Mouse (Mus musculus): ENCODE results near the gene Thumpd3. TPM values are rescaled to one million over a fixed set of nuclear protein-coding genes. Genes with fewer than 3 reads are reported as not detected.

Gene Thumpd3
- total and polyA plus RNA-seq, 3 experiments, result 74.8 to 158 (median 89.1) TPM

GRCm38 (mm10) chr6:113000666-113001287 is 45.2 kb upstream of the Thumpd3 start (continued):
- TF ChIP-seq EP300 (IDR thresholded peaks at IDR 0.05; ENCODE audit: low read depth in 1 of 2, low read length in 2 of 2) (no peak), MEF2A (IDR thresholded peaks at IDR 0.05; ENCODE audit: extremely low read depth, insufficient replicate concordance, low read depth, low read length, poor library complexity, severe bottlenecking) (no peak), KAT2A (conservative IDR thresholded peaks at IDR 0.05; ENCODE audit: low read depth, low read length) (no peak; the same call in 1 of the 2 replicates), ELF1 (IDR thresholded peaks at IDR 0.05; ENCODE audit: low read depth, low read length) (no peak), ZNF384 (IDR thresholded peaks at IDR 0.05; ENCODE audit: low read depth, low read length) (no peak), USF1 (IDR thresholded peaks at IDR 0.05; ENCODE audit: low read depth, low read length) (no peak), MAX (IDR thresholded peaks at IDR 0.05; ENCODE audit: low read length) (0 out of 2 replicates have a peak, but pooled peaks have one; percentile 29), SIN3A (IDR thresholded peaks at IDR 0.05; ENCODE audit: low read length) (no peak; the same call in 1 of the 2 replicates), BHLHE40 (IDR thresholded peaks at IDR 0.05; ENCODE audit: borderline replicate concordance, low read depth, low read length) (no peak), MAZ (IDR thresholded peaks at IDR 0.05; ENCODE audit: low read depth, low read length) (peak; percentile 94), ETS1 (IDR thresholded peaks at IDR 0.05; ENCODE audit: low read depth, low read length) (no peak), E2F4 (IDR thresholded peaks at IDR 0.05; ENCODE audit: borderline replicate concordance, low read depth, low read length) (no peak), CHD1 (IDR thresholded peaks at IDR 0.05; ENCODE audit: low read depth, low read length) (no peak), GABPA (IDR thresholded peaks at IDR 0.05; ENCODE audit: low read depth, low read length) (no peak)

GRCm38 (mm10) chr6:113001719-113002118 is 44.3 kb upstream of the Thumpd3 start:
- Histone ChIP-seq H3K79me2 (ENCODE audit: control insufficient read depth, insufficient read depth, low read length, poor library complexity) (no peaks in the 10 kb centered on the region), H3K36me3 (ENCODE audit: control insufficient read depth in 1 of 2, insufficient read depth in 2 of 2, low read length in 2 of 2) (no peaks in the 10 kb centered on the region), H3K9me3 (replicated peaks; ENCODE audit: insufficient read depth, low read length) (no peaks in the 10 kb centered on the region), H3K4me3 (ENCODE audit: control insufficient read depth in 1 of 2, insufficient read depth in 1 of 2, low read depth in 2 of 2, low read length in 2 of 2) (peak overlapping the region; percentile 13 to 21; a peak in 2 of 4 replicates), H3K4me1 (ENCODE audit: control insufficient read depth in 1 of 2, insufficient read depth in 2 of 2, low read length in 2 of 2) (peaks cover 0 to 3% of the 10 kb centered on the region in 2 experiments; a peak in 1 of 4 replicates), H3K27me3 (ENCODE audit: control insufficient read depth in 1 of 2, insufficient read depth in 2 of 2, low read length in 2 of 2) (peaks cover 0 to 1% of the 10 kb centered on the region in 2 experiments; a peak in 1 of 4 replicates), H3K27ac (ENCODE audit: control insufficient read depth, low read depth, low read length) (no peak overlapping the region), H3K9ac (ENCODE audit: control insufficient read depth, low read depth, low read length, poor library complexity, severe bottlenecking) (peak overlapping the region; percentile 25; the same call in 1 of the 2 replicates)
- peak; percentile 73 for DNase-seq (ENCODE audit: low read depth, low spot score)
- TF ChIP-seq MAX (IDR thresholded peaks at IDR 0.05; ENCODE audit: low read length) (peak; percentile 56), POLR2A (IDR thresholded peaks at IDR 0.05; ENCODE audit: control insufficient read depth in 1 of 2, insufficient read depth in 1 of 2, low read depth in 1 of 2, low read length in 2 of 2, poor library complexity in 1 of 2) (0 out of 4 replicates have a peak, but pooled peaks of 1 of the 2 experiments have one; percentile 20), TAL1 (IDR thresholded peaks at IDR 0.05; ENCODE audit: low read length) (no peak), SIN3A (IDR thresholded peaks at IDR 0.05; ENCODE audit: low read length) (peak; percentile 12; the same call in 1 of the 2 replicates), MXI1 (IDR thresholded peaks at IDR 0.05; ENCODE audit: low read depth, low read length) (peak; percentile 31; the same call in 1 of the 2 replicates), USF1 (IDR thresholded peaks at IDR 0.05; ENCODE audit: low read depth, low read length) (peak; percentile 74)
